Mouse (Mus musculus) lung, postnatal 14 days (tissue): ENCODE data around the gene Lrrc4.

ENCODE experiments used
- DNase-seq: peaks from one replicate; pipeline ENCODE4 v3.0.0; 2021

Gene Lrrc4

DNA sequence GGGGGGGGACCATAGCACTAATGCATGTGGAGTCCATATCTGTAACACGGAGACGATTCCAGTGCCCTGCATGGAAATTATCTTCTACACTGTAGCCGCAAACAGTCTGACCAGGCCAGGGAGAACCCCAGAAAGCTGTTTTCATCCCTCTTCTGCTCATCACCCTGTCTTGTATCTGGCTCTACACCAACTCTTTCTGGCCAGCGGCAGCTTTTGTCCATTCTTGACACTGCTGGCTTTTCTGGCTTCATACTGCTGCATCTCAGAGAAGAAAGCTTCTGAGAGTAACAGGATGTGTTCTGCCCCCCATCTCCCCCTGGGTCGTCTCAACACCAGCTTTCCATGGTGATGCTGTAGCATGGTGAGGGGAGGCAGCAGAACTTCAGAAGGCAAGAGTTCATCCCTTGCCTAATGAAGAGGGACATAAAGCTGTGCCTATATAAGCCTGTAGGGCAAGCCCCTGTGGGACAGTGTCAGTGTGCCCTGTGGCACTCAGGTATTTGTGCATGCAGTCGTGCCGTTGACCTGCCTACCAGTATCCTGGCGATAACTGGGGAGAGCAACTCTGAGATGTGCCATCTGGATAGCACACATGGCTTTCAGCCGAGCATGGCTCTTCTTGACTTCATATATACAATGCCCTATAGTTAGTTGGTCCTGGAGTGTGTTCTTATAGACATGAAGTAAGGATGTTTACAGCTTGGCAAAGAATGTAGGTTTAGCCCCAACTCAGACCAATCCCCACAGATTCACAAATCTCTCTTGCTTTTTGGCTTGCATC is 111.0 kb downstream of the Lrrc4 start:
- DNase-seq = peak; percentile 25

GRCm38 (mm10) chr6:28717845-28718237 is 113.7 kb downstream of the Lrrc4 start:
- peak; percentile 26 for DNase-seq

- DNase-seq = no peak
Measured at GRCm38 (mm10) chr6:28717203-28717844, 114.2 kb downstream of the Lrrc4 start.

DNA sequence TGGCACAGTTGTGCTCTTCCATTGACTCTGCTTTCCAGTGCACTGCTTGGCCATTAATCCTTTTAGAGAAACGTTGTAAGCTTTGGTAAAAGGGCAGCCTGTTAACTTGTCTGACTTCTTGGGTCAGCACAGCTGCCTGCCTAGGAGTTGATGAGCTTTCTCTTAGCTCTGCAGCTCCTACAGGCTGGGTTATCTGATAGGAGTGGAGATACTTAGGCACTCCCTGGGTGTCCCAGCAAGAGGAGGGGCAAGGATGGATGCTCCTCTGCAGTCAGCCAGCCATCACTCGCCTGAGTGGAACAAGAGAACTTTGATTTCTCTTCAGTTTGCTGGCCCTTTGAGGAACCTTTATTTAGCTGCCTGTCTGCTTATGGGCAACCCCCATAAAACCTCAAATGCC is 121.5 kb downstream of the Lrrc4 start:
- no peak for DNase-seq

DNA sequence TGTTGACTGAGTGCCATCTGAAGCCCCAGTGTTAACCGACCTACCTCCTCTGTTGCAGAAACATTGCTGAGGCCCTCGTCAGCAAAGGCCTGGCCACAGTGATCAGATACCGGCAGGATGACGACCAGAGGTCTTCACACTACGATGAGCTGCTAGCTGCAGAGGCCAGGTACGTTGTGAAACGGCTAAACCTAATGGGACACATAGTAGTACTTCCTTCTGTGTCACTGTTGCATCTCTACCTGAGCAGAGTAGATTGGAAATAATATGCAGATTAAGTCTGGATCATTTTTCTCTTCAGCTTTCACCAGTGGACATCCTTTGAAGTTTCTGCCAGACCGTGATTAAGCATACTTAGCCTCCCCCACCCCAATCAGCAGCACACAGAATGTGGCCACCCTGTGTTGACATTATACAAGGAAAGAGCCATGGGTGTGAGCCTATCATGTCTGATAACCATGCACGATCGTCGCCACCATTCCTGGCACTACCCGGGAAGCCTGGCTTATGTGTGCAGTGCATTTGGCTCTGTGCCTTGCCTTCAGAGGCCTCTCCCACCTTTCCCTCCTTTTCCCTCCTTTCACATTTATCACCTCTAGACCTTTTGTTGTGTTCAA is 124.5 kb downstream of the Lrrc4 start:
- DNase-seq = no peak

- DNase-seq = no peak
Measured at GRCm38 (mm10) chr6:28706108-28706975, 125.2 kb downstream of the Lrrc4 start.

DNA sequence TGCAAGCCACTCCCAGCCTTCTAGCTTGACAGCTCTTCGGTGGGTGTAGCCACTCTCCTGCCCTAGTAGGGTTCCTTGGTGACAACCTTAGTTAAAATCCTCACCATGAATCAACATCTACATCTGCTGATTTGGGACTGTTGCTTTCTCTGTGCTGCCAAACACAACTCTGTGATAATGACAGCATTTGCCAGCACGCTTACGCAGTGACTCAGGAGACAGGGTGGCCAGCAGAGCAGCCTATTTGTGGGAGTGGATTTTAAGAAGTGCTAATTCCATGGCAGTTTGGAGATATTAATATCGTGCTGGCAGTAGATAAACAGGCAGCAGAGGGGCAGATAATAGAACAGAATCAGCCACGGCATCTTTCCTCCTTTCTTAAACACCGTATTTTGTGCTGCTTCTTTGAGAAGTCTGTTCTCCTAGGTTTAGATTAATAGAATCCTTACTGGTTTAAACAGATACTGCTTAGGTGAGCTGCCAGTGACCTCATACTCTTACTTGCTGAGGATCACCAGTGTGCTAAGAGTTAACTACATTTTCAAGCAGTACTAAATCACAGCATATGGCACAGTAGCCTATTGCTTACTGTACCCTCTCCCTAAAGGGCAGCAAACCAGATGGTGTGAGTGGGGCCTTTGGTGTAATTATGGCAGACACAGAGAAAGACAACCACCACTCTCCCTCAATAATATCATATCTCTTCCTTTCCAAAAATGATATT is 126.0 kb downstream of the Lrrc4 start:
- DNase-seq = no peak

DNA sequence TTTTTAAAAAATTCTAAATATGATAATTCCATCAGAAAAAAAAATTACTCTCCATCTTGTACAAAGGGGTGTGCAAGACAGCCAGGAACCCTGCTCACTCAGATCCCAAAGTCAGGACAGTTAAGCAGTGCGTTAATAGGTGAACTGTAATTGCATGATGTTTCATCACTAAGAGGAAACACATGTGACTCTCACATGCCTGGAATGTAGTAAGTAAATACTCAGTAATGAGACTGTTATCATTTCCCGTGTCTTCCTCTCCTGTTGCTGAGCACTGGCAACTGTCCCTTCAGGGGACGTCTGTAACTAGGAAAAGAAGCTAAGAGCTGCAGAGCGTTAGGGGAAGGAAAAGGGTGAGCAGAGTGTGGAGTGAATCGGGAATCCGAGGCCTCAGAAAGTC is 126.9 kb downstream of the Lrrc4 start:
- DNase-seq = no peak

DNA sequence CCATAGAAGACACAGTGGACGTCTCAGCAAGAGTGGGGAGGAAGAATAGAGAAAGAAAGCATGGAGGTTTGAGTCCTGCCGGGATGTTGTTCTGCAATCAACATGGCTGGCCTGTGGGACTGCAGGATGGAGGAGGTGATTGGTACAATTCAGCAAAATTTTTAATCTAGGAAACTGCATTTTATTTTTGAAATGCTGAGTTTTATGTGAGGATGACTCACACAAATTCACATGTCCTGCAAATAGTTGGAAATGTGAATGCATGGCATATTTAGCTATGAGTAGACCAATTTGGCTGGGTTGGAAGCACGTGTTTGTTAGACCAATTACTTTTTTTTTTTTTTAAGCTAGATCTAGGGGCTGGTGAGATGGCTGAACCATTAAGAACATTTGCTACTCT is 134.3 kb downstream of the Lrrc4 start:
- DNase-seq = no peak

DNA sequence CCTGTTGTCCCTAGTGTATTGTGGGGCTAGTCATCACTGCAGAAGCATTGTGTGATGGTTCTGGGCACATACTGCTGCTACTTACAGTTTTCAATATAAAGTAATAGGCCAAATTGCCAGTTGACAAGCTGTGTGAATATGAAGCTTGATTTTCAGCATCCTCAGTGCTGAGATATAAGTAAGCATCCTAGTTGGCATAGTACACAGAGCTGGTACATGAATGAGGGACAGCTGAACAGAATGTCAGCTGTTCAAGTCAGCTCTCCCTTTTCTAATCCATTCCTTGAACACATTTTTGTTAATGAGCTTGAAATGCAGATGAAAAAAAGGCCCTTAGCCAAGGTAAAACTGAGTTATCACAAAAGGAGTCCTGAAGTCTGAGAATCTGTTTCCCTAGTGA is 138.9 kb downstream of the Lrrc4 start:
- no peak for DNase-seq

DNA sequence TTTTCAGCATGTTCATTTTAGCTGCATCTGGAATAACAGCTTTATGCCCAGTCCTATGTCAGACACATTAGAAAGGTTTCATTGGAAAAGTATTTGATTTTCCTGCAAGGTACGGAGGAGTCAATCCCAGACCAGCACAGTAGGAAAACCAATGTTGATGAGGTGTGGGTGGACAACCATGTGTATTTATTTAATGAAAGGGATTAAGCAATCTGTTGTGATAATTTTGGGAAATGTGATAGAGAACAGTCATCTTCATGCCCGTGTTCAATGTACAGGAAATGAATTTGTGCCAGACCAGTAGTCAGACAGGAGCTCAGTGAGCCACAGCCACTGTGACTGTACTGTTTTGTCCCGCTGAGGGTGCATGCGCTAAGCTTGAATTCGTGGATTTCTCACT is 143.8 kb downstream of the Lrrc4 start:
- no peak for DNase-seq

DNA sequence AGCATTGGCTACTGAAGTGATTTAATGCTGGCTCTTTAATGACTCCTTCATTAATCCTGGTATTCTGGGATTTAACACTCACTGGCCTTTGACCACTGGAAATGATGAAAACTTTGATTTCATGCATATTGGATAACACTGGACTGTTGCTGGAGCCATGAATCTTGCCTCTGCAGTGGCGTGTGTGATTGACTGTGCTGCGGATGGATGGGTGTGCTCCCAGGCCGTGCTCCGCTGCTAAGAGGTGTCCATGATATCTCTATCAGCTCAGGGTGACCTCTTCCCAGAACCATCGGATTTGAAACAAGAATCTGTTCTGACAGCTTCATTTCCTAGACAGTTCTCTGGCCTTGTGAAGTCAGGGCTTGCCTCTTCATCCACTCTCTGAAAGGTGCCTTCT is 145.8 kb downstream of the Lrrc4 start:
- DNase-seq = no peak

- no peak for DNase-seq
Measured at GRCm38 (mm10) chr6:28685052-28685451, 146.5 kb downstream of the Lrrc4 start.

GRCm38 (mm10) chr6:28681521-28682457 is 149.8 kb downstream of the Lrrc4 start:
- no peak for DNase-seq

DNA sequence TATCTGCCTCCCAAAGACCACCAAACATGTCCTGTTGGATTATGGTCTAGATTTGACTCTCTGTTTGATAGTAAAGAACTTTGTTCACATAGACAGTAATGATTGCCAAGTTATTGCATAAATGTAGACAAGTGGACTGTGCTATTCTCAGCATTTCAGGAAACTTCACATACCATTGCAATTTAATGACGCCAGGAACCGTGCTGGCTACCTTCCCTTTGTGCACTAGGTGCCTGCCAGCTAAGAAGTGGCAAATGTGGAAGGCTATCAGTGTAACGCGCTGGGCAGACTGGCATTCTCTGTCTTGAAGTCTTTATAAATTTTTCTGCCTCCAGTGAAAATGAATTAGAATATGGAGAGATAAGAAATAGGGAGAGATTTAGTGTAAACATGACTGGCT is 151.0 kb downstream of the Lrrc4 start:
- peak; percentile 46 for DNase-seq

GRCm38 (mm10) chr6:28678896-28679295 is 152.7 kb downstream of the Lrrc4 start:
- no peak for DNase-seq

GRCm38 (mm10) chr6:28674686-28675085 is 156.9 kb downstream of the Lrrc4 start:
- DNase-seq = no peak

DNA sequence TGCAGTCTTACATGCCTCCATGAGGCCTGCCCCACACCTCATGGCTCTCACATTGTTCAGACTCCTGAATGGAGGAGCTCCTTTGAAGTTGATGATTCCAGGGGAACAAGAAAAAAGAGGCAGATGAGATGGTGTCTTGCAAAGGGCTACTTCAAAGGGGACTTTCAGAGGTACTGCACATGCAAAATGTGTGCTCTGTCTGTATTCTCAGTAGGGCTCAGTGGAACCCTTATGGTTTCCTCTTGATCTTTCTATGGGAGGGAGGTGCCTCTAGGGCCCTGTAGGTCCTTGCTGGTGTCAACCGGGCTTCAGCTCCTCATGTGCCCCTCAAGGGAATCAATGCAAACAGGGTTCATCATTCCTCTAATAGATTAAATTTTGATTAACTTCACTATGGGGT is 159.2 kb downstream of the Lrrc4 start:
- DNase-seq = no peak

DNA sequence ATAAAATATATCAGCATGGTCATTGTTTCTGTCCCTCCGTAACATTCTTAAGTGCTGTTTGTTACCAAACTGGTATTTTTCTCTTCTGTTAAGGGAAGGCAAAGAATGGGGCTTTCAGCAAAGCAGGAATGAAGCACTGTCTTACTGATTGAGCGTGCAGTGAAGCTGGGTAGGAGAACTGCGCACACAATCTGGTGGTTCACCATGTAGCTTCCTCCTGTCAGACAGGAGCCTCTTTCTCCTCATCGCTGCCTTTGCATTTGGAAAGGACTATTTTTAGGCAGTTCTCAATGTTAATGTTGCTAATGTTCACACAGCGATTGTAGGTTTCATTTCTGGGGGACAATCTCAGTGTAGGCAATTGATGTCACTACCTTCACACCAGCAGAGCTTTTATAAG is 162.3 kb downstream of the Lrrc4 start:
- no peak for DNase-seq

DNA sequence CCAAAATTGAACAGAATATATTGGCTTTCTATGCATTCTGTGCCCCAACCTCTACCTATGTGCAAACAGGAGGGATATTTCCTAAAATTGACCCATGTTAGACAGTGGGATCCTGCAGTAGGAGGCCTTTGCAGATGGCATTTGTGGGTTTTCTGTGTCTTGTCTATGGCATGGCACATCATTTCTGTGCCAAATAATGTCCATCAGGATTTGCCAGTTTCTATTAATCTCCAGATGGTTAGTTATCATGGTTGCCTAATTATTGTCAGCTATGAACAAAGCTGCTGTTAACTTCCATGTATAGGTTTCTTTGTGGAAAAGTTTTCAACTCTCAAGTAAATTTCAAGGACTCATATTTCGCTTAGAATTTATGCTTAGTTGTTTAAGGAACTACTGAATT is 164.0 kb downstream of the Lrrc4 start:
- DNase-seq = no peak

DNA sequence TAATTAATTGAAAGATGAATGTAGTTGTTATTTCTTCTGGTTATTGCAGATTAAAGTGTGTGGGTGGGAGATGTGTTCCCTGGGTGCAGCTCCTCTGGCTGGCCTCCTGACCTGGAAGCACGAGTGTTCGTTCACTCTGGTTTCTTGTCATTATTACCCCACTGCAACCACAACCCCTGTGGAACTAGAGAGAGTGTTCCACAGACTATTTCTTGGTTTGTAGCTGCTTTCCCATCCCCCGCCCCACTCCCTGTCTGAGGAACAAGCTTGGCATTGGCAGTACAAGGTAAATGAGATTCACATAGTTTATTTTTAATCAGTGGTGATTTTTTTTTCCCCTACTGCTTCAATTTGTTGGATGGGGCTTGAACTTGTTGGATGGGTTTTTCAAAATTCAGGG is 166.8 kb downstream of the Lrrc4 start:
- no peak for DNase-seq
